Mouse (Mus musculus) thymus, postnatal 10 days (tissue): Measurements from ENCODE around the gene Rmnd5a.

Source experiments
- DNase-seq, 2 experiments: peaks; one replicate each; pipeline ENCODE4 v3.0.0; 2021; ENCODE audit warnings: low spot score in 2 of 2

The Rmnd5a gene

DNA sequence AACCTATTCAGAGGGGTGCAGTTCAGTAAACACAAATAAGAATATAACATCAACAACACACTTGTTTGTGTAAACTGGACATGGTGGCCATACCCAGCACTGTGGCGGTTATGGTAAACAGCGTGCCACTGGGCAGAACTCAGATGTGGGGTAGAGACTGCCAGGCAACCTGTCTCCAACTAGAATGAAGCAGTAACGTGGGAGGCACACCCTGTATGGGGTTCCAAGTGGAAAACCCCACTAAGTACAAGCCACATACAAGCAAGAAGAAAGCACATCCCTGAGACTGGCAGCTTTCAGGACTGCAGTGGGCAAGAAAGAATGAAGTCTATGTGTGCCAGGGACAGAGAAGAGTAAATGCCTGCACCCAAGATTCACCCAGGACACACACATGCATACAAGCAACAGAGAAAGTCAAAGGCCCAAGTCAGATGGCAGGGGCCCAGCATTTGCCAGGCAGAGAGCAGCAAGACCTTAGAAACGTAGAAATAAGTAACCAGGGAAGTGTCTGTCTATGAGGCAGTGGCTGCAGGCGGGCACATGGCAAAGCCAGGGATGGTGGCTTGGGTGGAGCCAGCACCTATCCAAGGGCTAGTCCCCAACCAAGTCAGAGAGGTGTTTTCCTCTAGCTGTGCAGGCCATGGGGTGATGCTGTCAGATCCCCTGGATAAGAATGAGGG lies 68.3 kb downstream of the Rmnd5a start:
- no peak for DNase-seq

DNA sequence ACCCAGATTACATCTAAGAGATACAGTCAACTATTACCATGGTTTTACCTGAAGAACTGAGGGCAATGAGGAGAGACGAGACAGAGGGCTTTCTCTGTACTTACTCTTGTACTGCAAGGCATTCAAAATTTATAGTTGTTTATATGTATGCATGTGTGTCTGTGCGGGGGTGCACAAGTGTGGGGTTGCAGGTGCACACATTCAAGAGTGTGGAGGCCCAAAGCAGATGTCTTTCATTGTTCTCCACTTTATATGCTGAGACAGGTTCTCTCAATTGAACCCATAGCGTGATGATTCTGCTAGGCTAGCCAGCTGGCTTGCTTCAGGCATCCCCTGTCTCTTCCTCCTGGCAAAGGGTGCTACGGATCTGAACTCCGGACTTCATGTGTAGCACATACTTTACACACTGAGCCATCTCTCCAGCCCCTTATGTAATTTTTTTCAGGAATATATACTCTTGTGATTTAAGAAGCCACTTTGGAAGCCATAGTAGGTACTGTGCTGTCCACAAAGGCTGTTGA lies 69.3 kb downstream of the Rmnd5a start:
- peak; percentile 70 to 81 for DNase-seq

DNA sequence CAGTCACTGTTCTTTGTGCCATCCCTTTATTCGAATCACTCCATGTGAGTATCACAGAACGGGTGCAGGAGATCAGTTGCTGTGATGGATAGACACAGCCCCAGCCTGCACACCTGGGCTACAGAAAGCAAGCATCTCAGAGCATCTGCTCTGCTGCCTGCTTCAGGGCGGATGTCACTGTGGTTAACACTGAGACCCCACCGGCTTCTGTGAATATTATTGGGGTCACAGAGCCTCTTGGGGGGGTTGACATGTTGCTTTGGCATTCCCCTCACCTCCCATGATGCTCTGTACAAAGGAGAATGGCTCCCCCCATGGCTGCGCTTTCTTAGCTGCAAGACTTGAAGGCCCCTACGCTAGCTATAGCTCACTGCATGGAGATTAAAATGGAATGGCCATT lies 71.0 kb downstream of the Rmnd5a start:
- peak; percentile 86 to 94 for DNase-seq

DNA sequence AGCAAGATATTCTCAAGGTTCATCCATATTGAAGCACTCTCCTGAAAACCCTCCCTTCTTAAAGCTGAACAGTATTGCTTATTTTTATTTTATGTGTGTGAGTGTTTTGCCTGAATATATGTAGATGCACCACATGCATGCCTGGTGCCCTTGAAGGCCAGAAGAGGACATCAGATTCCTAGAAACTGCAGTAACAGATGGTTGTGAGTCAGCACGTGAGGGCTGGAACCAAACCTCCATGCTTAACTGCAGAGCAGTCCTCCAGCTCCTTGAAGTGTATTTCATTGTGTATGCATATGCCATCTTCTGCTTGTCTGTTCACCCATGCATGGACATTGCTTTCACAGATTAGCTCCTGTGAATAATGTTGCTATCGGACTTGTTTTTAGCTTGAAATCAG lies 76.4 kb downstream of the Rmnd5a start:
- no peak for DNase-seq

DNA sequence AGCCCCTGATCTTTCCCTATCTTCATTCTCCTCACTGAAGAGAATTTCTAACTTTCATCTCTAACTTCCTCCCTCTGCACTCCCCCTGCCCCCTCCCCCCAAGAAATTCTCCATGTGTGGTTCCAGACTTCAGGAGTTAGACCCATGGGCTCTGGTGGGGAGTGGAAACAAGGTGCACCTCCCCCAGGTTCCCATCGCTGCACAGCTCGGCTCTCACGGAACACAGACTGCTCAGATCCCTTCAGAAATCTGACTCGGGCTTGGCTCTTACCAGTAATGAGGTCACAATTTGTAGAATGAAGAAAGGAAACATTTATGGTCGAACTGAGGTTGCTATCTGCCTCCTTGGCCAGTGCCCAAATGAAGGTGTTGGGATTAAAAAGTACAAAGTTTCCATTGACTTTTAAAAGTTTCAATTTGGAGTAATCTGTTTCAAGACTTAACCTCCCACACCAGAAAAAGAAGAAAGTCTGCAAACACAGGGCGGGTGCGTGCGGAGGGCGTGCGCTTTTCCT lies 79.2 kb downstream of the Rmnd5a start:
- DNase-seq: peak in 1 of 2 experiments; percentile 24

DNA sequence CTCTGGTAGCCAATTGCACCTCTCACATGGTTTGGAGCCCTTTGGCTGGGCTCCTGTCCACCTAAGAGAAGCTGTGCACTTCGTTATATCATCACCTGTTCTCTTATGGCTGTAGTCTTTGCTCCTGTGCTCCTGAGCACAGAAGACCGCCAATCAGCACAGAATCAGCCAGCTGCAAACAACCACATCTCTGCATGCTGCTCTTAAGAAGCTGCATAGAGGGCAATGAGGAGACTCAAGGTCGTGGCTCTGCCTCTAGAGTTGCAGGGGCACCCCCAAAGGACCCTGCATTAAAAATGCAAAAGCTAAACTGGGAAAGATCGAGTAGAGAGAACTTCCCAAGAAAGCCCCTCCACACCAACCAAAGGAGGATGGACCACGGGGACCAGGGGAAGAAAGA lies 79.7 kb downstream of the Rmnd5a start:
- DNase-seq: peak; percentile 75 to 78

DNA sequence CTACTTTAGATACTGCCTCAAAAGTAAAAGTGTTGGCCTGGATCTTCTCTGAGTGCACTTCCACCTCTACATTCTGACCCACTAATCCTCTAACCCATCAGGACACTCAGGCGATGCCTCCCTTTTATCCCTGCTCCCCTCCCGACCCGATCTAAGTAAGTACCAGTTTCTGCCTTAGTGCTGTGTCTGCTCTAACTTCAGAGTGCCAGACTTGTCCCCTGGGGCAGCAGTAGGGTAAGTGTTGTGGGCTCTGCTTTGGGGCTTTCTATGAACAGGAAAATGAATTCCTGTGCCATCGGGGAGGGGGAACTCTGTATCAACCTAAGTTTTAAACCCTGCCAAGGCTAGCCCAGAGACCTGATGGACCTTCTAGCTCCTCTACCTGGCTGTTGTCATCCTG lies 80.2 kb downstream of the Rmnd5a start:
- DNase-seq: peak in 1 of 2 experiments; percentile 28

DNA sequence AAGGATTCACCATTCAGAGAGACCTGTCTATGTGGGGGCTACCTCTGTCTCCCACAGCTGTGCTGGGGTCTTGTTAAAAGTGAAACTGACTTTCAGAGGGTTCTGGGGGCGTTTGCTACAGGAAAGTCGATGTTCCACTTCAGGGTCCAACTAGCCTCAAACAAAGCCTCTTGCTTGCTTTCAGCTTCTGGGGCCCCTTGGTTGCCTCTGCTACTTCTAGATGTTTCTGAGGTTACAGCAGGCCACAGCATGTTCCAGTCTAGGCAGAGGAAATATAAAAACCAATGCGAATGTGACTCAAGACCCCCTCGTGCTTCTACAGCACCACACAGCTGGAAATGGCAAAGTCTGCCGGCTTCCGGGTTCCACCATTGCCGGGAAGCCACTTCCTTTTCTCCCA lies 82.9 kb downstream of the Rmnd5a start:
- peak; percentile 59 to 60 for DNase-seq

DNA sequence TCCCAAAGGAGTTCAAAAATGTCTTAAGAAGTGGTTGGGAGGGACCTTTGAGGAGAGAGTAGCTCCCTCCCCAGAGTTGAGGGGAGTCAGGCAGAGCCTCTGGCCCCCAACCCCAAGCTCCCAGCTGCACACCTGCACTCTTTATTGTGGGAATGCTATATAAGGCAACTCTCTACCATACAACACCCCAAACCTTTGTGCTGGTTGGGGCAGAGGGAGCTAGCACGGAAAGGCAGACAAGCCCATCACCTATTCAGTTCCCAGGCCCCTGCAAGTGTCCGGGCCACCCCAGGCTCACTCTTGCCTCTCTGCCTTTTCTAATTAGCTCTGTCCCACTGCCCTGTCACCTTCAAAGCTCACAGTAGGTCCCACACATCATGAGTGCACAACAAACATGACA lies 86.7 kb downstream of the Rmnd5a start:
- peak; percentile 85 to 88 for DNase-seq

DNA sequence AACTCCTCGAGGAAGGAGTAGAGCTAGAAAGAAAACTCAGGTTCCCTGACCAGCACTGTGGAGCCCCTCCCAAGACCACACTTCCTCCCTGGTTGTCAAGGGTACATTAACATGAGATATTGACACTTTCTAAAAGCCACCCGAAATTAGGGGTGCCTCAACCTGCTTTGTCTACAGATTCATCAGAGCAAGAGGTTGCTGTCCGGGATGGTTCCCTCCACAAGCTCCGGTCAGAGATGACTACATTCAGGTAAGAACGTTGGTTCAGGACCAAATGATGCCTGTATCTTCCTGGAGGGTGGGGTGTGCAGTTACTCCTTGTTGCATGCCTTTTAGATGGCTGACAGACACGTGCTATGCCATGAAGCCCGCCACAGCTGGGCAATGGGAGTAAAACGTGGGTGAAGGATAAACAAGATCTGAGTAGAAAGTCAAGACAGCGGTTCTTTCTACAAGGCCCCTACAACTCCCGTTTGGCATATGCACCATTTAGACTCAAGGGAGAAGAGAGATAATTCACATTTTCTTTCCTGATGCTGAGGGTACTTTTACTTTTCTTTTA lies 87.5 kb downstream of the Rmnd5a start:
- DNase-seq: peak in 1 of 2 experiments; percentile 35

DNA sequence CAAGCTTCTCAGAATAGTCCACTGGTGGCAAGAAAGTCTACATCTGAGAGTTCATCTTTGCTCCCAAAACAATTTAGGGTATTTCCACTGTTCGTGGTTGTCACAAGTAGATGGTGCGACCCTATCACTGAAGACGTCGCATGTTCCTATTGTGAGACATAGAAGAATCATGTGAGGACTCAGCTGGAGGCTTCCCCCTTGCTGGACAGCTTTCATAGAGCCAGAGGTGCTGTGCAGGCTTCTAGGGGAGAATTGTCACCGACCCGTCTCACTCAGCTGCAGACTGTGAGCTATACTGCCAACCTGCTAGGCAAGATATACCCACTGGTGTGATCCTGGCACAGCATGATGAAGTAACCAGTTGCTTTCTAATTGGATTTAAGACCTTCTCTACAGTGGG lies 88.2 kb downstream of the Rmnd5a start:
- DNase-seq: peak in 1 of 2 experiments; percentile 23

DNA sequence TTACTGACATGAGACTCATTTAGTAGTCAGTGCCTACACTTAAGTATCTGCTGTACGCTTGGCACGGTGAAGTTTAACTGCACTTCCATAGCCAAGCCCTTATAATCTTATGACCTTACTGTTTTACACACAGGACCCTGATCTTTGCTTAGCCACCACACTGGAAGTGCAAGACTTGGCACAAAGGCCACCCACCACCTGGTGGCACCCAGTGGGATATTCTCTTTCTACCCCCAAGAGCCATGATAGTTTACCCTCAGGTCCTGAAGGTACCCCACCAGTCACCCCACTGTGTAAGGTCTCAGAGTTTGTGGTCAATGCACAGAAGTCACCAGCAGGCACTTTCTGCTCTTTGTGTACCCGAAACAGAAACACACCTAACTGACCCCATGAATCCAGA lies 89.2 kb downstream of the Rmnd5a start:
- DNase-seq: peak; percentile 69 to 74

DNA sequence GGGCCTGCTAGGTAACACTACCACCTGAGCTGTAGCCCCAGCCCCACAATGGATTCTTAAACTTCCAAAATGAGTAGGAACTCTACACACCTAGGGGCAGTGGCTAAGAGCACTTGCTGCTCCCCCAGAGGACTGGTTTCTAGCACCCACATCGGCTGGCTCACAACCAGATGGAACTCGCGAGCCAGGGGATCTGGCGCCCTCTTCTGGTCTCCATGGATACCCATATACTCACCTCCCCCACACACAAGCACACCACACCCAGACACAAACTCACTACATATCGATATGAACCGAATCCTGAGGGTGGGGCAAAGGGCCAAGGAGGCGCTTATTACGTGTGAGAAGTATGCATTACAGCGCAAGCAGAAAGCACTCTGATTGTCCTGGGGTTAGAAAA lies 92.4 kb downstream of the Rmnd5a start:
- DNase-seq: no peak

DNA sequence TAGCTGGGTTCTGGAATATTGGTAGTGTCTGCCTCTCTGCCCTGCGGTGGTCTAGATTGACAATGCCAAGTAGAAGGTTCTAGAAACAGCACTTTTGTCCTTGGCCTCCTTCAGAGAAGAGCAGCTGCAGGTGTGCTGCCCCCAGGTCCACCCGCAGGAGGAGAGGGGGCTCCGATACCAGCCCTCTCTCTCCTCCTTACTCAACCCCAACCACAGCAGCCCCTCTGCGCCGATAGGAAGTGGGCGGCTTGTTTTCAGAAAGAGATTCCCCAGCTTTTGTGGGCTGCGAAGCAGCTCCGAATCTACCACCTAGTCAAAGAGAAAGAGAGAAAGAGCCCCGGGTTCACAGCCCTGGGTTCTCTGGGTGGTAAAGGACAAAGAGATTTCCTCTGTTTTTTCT lies 99.3 kb downstream of the Rmnd5a start:
- peak; percentile 88 to 92 for DNase-seq

DNA sequence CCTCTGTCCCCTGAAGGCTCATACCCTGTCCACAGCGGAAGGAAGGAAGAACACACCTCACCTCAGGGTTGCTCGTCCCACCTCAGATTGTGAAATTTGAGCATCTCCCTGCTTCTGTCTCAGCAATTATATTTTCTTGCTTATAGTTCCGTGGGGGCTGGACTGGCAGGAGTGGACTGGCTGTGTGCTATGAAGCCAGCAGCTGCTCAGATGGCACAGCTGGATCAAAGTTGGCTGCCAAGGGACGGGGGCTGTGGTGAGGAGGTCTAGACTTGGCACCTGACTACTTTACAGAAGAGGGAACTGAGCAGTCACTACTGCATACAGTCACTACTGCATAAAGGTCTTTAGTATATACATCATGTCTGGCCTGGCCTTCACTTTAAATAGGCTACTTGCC lies 101.1 kb downstream of the Rmnd5a start:
- DNase-seq: peak in 1 of 2 experiments; percentile 68

DNA sequence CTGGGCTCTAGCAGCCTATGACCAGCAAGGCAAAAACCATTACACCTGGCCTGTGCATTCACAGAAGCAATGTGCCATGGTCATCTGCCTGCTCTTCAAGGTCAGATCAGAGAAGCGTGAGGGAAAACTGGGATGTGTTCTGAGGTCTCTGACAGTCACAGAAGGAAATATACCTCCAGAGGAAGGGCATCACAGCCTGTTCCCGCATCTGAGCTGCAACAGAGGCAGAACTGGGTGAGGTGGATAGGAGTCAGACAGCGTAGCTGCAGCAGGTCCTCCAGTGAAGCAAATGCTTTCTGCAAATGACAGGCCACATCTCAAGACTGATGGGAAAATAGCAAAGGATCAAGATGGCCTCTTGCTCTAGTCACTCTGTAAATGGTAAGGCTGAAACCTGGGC lies 101.5 kb downstream of the Rmnd5a start:
- DNase-seq: peak in 1 of 2 experiments; percentile 38
